Mouse (Mus musculus) C2C12 (cell line): ENCODE data around the gene Atp8a2. TPM values are rescaled to one million over a fixed set of nuclear protein-coding genes. Genes with fewer than 3 reads are reported as not detected.

Experiments
- H3K27me3 ChIP-seq: one replicate; pipeline ENCODE4 v1.6.1; 2011; ENCODE audit not compliant: control insufficient read depth, insufficient read depth, insufficient read length
- H3K36me3 ChIP-seq: one replicate; pipeline ENCODE4 v1.6.1; 2011; ENCODE audit not compliant: control insufficient read depth, insufficient read depth
- H3K4me3 ChIP-seq: one replicate; pipeline ENCODE4 v1.5.1; 2011; ENCODE audit warnings: mild to moderate bottlenecking, control low read depth; ENCODE audit not compliant: poor library complexity, insufficient read depth, severe bottlenecking
- H3K79me2 ChIP-seq: one replicate; pipeline ENCODE4 v1.6.1; 2011; ENCODE audit not compliant: control insufficient read depth, insufficient read depth
- H3K79me3 ChIP-seq: one replicate; pipeline ENCODE4 v1.6.1; 2011; ENCODE audit warnings: low read depth, control low read depth
- H3ac ChIP-seq: one replicate; pipeline ENCODE3; 2011; ENCODE audit warnings: low read depth; ENCODE audit not compliant: control insufficient read depth, insufficient read length
- CEBPB ChIP-seq: IDR thresholded peaks from one replicate; pipeline ENCODE4 v1.6.1; 2011; ENCODE audit warnings: low read depth, mild to moderate bottlenecking, control low read depth, moderate library complexity
- CTCF ChIP-seq: IDR thresholded peaks from one replicate; pipeline ENCODE4 v1.5.1; 2011; ENCODE audit not compliant: control insufficient read depth, insufficient read depth, insufficient read length
- FOSL1 ChIP-seq: IDR thresholded peaks from one replicate; pipeline ENCODE4 v1.8.0; 2011; ENCODE audit warnings: mild to moderate bottlenecking, low read length; ENCODE audit not compliant: poor library complexity, insufficient read depth, severe bottlenecking
- MAX ChIP-seq: IDR thresholded peaks from one replicate; pipeline ENCODE4 v1.6.1; 2011; ENCODE audit warnings: mild to moderate bottlenecking, control low read depth
- MYOD1 ChIP-seq: IDR thresholded peaks from one replicate; pipeline ENCODE4 v1.6.1; 2011; ENCODE audit warnings: low read depth; ENCODE audit not compliant: control insufficient read depth, insufficient read length
- MYOG ChIP-seq: IDR thresholded peaks from one replicate; pipeline ENCODE4 v1.6.1; 2011; ENCODE audit not compliant: control insufficient read depth, insufficient read length; ENCODE audit errors: extremely low read depth
- USF1 ChIP-seq: IDR thresholded peaks from one replicate; pipeline ENCODE4 v1.6.1; 2011; ENCODE audit warnings: low read depth, mild to moderate bottlenecking, control low read depth, moderate library complexity
- polyA plus RNA-seq: library from polyadenylated mRNA; unstranded; fragments of >200 nt; fragmentation: generic; extraction: Trizol; gene quantifications from one replicate; pipeline ENCODE4 v1.2.1, GENCODE M21; 2012; ENCODE audit warnings: missing spikeins

The Atp8a2 gene
- polyA plus RNA-seq, 1 experiment: under 0.01 TPM

GRCm38 (mm10) chr14:59629308-59629707 is 567.7 kb downstream of the Atp8a2 start:
- TF ChIP-seq USF1 (no peak), MYOG (no peak), MYOD1 (no peak), FOSL1 (no peak), MAX (no peak), CEBPB (no peak), CTCF (no peak)
- H3K27me3 ChIP-seq: peaks cover 34% of the 10 kb centered on the region
- H3K36me3 ChIP-seq: no peaks in the 10 kb centered on the region
- no peaks in the 10 kb centered on the region for H3K79me2 ChIP-seq
- H3ac ChIP-seq: no peak overlapping the region
- no peak overlapping the region for H3K4me3 ChIP-seq
- H3K79me3 ChIP-seq: no peaks in the 10 kb centered on the region

- TF ChIP-seq MYOD1 (no peak), MYOG (no peak), CEBPB (no peak)
- Histone ChIP-seq H3K27me3 (peaks cover 34% of the 10 kb centered on the region), H3K36me3 (no peaks in the 10 kb centered on the region), H3K79me3 (no peaks in the 10 kb centered on the region), H3K4me3 (no peak overlapping the region), H3K79me2 (no peaks in the 10 kb centered on the region), H3ac (no peak overlapping the region)
Measured at GRCm38 (mm10) chr14:59627823-59628222, 569.2 kb downstream of the Atp8a2 start.

GRCm38 (mm10) chr14:59627142-59627680 is 569.8 kb downstream of the Atp8a2 start:
- no peak overlapping the region for H3K4me3 ChIP-seq
- no peaks in the 10 kb centered on the region for H3K79me3 ChIP-seq
- H3K79me2 ChIP-seq: no peaks in the 10 kb centered on the region
- no peak for TF ChIP-seq CEBPB
- TF ChIP-seq MYOD1: no peak
- no peak for TF ChIP-seq MYOG
- no peak for TF ChIP-seq MAX
- TF ChIP-seq FOSL1: no peak
- no peak for TF ChIP-seq CTCF
- no peak for TF ChIP-seq USF1
- no peaks in the 10 kb centered on the region for H3K36me3 ChIP-seq
- H3ac ChIP-seq: no peak overlapping the region
- H3K27me3 ChIP-seq: peaks cover 34% of the 10 kb centered on the region

- H3K27me3 ChIP-seq: peaks cover 34% of the 10 kb centered on the region
- H3ac ChIP-seq: no peak overlapping the region
- TF ChIP-seq MAX: no peak
- TF ChIP-seq MYOD1: no peak
- TF ChIP-seq CTCF: no peak
- no peak for TF ChIP-seq MYOG
- no peak for TF ChIP-seq USF1
- TF ChIP-seq FOSL1: no peak
- no peak for TF ChIP-seq CEBPB
Measured at GRCm38 (mm10) chr14:59626711-59627110, 570.3 kb downstream of the Atp8a2 start.

GRCm38 (mm10) chr14:59625806-59626364 is 571.1 kb downstream of the Atp8a2 start:
- Histone ChIP-seq H3K79me2 (no peaks in the 10 kb centered on the region), H3K4me3 (no peak overlapping the region), H3K27me3 (peaks cover 34% of the 10 kb centered on the region), H3K36me3 (no peaks in the 10 kb centered on the region), H3ac (no peak overlapping the region), H3K79me3 (no peaks in the 10 kb centered on the region)
- TF ChIP-seq CEBPB (no peak), CTCF (no peak), USF1 (no peak), MYOD1 (no peak)

More at GRCm38 (mm10) chr14:59626711-59627110, 570.3 kb downstream of the Atp8a2 start:
- no peaks in the 10 kb centered on the region for H3K36me3 ChIP-seq
- no peak overlapping the region for H3K4me3 ChIP-seq
- no peaks in the 10 kb centered on the region for H3K79me3 ChIP-seq
- H3K79me2 ChIP-seq: no peaks in the 10 kb centered on the region

GRCm38 (mm10) chr14:59625158-59625805 is 571.7 kb downstream of the Atp8a2 start, which contains the start of gene Shisa2:
TSS of gene Shisa2 (plus strand) at chr14:59625308.
- Histone ChIP-seq H3K36me3 (no peaks in the 10 kb centered on the region), H3K79me2 (no peaks in the 10 kb centered on the region), H3K4me3 (no peak within 1 kb of the TSS), H3K79me3 (no peaks in the 10 kb centered on the region), H3K27me3 (peaks cover 34% of the 10 kb centered on the region), H3ac (no peak within 1 kb of the TSS)
- TF ChIP-seq USF1: no peak
- TF ChIP-seq MAX: no peak
- no peak for TF ChIP-seq CEBPB
- TF ChIP-seq MYOD1: no peak
- TF ChIP-seq FOSL1: no peak
- TF ChIP-seq CTCF: no peak
- TF ChIP-seq MYOG: no peak
